Mouse (Mus musculus) gastrocnemius, postnatal 4 days (tissue): Measurements from ENCODE around the gene Prkcb. TPM values are rescaled to one million over a fixed set of nuclear protein-coding genes. Genes with fewer than 3 reads are reported as not detected.

Source experiments
- DNase-seq, 2 experiments: peaks; one replicate each; pipeline ENCODE4 v3.0.0; 2021 to 2022; ENCODE audit warnings: low spot score in 2 of 2, mixed read lengths in 2 of 2
- total RNA-seq, 2 experiments: library from RNA; stranded (reverse); gene quantifications; 2 replicates each; pipeline ENCODE4 v1.2.3; 2021

Prkcb gene
- total RNA-seq, 2 experiments from 2014 or later: 4.4 to 5.8 TPM

DNA sequence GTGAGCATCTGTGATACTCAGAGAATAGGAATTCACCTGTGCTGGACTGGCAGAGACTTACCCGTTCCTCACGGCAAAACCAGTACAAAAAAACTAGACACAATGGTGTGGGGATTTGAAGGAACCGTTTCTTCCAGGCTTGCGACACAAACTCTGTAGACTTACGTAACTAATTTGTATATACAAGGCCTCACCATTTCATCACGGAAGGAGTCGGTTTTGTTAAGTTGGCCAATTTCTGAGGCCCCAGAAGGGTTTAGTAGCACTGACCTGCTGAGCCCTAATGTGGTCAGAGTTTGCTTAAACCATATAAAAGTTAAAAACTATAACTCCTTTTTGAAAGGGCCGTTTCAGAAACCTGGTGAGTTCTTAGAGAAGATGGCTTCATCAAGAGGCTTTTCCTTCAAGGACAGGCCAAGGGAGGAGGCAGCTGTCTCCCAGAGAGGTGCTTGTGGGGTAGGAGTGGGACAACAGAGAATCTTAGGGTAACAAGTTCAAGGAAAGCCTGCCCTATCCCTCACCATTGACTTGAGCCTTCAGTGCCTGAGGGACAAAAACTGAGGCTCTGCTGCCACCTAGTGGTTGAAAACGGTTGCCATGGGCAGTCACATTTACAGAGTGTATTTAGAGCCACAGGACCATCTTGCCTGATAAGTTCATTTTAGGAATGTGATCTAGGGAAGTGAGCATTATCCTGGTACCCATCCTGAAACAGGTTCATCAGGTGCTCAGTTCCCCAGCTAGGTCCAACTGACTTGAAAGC, 170.8 kb downstream of the Prkcb start:
- peak; percentile 67 to 76 for DNase-seq

DNA sequence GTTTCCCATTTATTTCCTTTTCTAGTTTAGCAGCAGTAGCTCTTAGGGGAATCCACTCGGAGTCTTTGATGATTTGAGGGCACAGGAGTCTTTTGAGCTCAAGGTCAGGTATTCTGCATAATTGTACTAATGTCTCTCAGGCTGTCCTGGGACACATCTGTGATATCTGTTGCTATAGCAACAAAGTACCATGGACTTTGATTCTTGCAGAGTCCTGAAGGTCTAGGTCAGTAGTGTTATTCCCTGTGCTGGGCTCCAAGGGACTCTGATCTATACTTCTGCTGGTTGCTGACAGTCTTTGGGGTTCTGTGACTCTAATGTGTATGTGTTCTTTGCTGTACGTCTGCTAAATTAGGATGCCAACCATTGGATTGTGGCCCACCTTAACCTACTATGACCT, 171.5 kb downstream of the Prkcb start:
- DNase-seq: no peak

DNA sequence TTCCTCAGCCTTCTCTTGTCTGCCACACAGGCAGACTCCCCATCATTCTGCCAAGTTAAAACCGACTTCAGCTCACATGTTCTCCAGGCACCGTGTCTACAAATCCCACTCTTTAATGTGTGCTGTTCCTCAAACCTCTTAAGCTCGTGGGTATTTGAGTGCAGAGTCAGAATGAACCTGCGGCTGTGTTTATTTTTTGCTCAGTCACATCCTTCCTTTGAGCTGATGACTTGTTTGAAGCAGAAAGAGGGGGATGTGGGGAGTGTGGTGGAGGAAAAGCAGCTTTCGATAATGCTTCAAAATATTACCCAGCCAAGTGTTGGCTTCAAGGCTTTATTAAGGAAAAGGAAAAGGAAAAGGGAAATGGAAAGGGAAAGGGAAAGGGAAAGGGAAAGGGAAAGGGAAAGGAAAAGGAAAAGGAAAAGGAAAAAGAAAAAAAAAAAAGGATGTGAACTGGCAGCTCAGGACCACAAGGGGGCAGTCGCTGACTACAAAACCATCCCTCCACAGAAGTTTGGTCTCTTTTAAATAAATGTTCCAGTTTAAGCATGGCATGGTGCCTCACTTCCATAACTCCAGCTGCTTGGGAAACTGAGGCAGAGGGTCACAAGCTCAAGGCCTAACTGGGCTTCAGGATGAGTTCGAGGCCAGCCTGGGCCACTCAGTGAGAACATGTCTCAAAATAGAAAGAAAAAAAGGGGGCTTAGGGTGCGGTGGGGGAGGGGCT, 177.4 kb downstream of the Prkcb start:
- DNase-seq: no peak

DNA sequence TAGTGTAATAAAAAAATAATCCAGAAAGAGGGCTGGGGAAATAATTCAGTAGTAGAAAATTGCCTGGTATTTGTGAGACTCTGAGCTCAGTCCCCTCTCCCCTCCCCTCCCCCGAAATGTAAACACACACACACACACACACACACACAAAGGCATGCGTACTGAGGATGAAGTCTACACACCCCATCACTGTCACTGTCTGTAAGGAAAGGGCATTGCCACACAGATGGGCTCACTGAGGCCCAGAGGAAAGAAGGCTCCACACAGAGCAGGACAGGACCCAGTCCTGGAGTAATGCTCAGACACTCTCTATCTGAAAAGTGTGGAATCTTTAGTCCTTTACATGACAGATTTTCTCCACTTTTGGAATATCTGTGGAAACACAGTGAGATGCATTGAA, 178.2 kb downstream of the Prkcb start:
- DNase-seq: no peak

DNA sequence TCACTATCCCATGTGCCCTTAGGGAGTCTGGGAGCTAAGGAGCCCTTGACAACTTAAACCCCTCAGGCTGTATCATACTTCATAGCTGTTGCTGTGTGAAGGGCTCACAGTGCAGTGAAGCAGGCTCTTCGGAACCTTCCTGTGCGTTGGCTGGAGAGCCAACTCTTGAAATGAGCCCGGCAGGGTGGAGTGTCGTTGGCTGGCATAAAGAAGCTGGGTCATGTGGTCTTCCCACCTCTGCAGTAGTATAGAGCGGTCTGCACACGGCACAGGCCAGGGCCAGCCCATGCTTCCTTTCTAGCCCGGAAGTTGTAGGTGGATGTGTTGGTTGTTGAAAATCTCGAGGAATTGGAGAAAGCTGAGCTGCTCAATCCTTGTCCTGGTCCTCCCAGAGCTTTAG, 179.3 kb downstream of the Prkcb start:
- no peak for DNase-seq

DNA sequence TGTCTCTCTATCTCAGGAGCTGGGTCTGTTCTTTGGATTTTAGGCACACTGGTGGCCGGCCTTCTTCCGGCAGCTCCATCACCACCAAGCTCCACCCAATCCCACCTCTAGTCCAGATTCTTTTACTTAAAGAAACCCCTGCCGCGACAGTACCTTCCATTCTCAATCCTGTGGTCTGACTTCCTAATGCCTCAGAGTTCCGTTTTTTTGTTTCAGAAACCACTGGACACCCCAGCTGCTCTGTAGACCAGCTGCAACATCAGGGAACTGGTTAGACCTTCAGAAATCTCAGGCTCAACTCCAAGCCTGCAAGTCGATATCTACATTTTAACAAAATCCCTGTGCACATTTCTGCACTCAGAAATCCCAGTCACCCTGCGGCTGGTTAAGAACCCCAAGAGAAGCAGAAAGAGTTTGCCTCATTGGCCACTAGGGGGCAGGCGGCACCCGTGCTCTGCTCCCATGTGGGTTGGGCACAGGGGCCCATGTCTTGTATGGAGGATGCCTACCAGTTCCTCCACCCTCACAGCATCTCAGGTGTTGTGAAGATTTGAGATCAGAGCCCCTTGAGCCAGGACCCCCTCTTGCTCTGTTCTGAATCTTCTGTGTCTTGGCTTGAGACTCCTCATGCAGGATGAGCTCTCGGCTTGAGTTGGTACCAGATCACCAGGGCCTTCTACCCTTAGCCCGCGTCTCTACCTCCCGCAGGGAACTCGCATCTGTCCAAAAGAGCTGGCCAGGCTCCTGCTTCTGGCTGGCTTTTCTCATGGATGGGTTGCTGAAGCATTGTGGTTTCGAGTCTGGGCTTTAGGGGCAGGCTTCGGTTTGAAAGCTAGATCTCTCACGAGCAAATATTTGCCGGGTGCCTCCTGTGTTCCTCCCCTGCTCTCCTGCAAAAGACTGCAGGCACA, 182.1 kb downstream of the Prkcb start:
- peak; percentile 32 to 53 for DNase-seq

DNA sequence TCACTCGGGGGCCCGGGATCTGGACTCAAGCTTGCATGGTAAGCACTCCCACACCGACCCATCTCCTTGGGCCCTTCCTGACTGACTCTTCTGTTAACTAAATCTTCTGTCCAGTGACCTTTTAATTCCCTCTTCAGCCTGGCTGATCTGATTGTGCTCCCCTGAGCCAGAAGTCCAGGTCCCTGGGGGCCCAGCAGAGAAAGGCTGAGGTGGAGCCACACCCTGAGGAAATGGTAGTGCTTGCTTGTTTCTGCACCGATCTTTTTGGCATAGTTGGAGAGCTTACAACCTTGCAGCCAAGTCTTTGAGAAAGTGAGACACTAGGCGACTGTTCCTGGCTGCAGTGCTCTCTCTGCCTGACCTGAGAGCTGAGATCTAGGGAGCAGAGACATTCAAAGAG, 183.7 kb downstream of the Prkcb start:
- DNase-seq: no peak

DNA sequence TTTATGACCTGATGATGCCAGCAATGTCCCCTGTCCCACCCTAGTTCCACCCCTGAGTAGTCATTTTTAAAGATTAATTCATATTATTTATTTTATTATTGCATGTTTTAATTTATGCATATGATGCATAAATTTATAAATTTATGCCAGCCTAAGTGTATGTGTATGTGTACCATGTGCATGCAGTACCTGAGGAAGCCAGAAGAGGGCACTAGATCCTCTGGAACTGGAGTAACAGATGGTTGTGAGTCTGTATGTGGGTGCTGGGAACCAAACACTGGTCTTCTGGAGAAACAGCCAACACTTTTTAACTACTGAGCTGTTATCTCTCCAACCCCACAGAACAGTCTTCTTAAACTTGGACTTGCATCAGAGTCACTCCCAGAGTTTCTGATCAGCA, 186.5 kb downstream of the Prkcb start:
- no peak for DNase-seq

DNA sequence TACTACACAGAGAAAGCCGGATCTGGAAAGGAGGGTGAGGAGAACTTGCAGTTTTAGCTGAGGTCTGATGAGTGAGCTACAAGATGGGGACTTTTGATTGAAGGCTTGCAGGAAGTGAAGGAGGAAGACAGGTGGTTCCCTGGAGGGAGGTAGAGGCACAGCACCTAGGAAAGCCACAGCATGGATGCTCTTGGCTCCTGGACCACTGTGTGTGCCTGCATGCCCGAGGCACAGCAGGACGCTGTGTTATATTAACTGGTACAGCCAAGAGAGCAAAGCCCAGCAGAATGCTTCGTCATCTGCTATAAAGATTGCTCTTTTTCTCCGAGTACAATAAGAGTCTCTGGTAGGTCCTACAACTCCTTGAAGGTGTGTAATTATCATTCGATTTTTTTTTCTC, 188.1 kb downstream of the Prkcb start:
- no peak for DNase-seq

DNA sequence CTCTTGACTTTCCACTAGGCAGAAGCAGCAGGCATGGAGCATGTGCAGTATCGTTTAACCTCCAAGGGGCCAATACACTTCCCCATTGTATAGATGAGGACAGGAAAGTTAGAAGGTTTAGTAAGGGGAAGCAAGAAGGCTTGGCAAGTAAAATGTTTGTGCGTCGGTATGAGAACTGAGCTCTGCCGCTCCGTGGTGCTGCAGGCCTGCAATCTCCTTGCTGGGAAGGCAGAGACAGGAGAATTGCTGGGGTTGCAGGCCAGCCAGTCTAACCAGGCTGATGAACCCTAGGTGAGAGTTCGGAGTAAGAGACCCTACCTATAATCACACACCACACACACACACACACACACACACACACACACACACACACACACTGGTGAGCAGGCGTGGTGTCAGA, 188.6 kb downstream of the Prkcb start:
- DNase-seq: no peak

DNA sequence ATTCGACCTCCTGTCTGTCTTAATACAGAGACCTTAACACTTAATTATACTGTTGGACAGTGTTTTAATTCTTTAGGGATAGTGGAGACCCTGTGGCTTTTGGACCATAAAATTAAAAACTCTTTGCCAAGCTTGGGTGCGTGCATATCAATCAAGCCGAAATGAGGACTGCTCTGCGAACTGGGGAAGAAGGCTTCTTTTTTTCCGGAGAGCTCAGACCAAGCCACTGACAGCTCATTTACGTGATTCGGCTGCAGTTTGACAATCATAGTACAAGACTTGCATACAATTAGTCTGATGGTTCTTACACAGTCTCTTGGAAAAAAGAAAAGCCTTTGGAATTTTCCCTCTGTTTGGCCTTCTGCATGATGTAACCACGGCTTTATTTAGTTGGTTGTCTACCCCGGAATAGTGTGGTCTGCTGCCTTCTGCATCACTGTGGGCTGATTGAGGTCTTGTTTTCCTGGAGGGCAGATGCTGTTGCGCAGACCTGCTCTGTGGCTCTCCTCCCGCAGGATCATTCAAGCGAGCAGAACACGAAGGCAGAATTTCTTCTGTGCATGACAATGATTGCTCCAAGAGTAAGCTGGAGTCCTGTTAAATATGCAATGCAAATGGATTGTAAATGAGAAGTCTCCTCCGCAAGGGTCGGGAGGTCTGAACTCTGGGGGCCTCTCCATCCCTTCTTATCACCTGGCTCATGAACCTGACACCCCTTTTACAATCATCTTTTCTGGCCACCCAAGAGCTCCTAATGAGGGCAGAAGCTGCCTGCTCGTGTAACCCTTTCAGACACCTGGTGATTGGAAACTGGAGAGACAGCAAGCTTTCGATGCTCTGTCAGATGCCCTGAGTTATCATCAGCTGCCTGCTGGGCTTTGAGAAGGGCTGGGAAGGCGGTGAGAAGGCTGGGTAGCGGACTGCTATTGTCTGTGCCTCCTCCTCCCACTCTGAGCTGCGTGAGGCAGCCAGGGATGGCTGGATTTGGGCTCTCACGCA, 189.3 kb downstream of the Prkcb start:
- DNase-seq: no peak

DNA sequence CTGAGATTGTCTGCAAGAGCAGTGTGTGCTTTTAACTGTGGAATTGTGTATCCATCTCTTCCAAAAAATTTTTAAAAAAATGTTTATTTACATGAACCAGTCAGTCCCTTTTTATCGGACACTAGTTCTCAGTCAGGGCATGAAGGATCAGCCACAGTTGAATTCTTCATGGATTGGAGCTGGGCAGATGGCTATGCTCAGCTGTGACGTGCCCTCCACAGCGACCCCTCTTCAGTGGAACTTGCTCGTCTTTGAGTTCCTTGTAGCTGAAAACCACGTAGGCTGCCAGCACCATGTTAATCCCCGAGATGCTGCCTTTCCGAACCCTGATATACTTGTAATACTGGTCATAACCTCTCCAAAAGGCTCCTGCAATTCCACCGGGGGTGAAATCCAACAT, 195.4 kb downstream of the Prkcb start:
- DNase-seq: no peak

DNA sequence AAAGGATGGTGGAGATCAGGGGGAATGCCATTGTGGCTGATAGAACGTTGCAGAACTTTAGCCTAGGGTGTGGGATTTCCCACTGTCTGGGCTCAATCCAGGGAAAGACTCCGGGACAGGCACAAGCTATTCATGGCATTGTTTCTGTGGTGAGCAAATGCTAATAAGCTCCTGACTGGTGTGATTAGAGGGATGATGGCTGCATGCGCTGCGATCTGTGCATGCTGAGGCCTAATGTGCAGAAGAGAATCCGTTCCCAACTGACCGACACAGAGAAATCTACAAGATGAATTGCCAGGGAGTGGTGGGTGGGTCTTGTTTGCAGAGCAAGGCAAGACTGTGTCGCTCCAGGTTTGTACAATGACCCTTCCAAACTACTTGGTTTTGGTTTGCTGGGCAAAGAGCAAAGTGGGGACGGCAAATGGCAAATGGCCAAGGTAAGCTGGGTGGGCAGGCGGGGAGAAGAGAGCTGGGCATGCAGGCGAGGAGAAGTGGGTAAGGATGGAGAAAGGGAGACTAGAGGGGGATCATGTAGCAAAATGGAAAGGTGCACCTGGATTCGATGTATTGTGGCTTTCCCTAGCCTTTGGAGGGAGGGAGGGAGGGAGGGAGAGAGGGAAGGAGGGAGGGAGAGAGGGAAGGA, 199.5 kb downstream of the Prkcb start:
- DNase-seq: no peak

DNA sequence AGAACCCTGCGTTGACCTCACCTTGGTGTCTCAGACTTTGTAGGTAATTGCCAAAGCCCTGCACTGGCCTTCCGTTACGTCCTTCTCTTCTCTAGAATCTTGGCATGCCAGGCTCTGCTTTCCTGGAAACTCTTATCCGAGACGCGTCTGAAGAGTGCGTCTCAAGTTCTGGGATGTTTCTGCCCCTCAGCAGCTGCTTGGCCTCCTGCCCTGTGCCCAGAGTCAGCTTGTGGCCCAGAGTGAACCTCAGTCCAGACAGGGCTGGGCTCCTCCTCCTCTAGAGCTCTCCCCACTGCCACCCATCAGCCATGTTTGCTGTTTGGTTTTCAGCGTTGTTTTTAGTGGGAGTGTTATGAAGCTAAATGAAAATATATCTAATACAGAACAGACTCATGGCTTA, 203.5 kb downstream of the Prkcb start:
- peak in 1 of 2 experiments; percentile 45 for DNase-seq

DNA sequence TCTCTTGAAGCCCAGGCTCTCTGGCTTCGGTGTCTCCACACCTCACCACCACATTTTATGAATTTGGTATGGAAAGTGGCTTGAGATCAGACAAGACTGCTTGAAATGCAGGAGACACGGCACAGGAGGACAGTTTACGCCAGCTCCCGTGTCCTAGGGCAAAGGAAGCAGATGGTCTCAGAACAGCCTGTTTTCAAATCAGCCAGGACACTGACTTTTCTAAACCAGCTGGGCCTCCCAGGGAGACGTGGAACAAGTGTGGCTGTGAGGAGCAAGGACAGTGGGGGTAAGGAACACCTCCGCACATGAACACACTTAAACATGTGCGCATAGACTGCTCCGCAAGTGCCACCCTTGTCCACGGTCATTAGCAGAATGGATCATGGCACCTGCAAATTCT, 204.4 kb downstream of the Prkcb start:
- DNase-seq: no peak

DNA sequence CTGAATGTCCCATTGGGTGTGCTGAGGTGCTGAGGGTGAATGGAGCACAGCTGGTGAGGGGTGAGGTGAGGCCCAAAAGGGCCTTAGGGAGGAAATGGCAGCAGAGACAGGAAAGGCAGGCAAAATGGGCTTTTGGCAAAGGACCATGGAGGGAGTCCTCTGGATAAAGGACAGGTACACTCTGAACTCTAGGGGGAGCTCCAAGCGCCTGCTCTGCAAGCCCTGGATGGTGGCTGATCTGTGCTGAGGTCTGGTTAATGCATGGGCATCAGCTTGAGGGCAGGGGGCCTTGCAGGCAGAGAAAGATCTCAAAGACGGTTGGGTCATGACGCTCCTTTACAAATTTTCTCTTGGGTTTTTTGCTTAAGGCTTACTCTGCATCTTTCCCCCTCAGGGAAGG, 205.5 kb downstream of the Prkcb start:
- DNase-seq: peak in 1 of 2 experiments; percentile 15

DNA sequence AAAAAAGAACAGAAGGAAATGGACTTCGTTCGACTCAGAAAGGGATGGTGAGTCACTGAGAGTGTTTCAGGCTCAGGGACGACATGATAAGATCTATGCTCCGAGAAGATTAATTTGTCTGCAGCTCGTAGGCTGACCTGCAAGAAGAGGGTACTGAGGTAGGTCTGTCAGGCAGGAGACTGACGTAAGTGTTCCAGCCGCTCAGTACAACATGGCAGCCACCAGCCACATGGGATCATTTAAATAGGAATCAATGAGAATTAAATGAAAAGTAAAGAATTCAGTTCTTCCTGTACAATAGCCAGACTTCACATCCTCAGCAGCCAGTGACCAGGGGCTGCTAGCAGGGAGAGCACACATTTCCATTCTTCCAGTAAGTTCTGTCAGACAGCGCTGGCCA, 209.0 kb downstream of the Prkcb start:
- no peak for DNase-seq

DNA sequence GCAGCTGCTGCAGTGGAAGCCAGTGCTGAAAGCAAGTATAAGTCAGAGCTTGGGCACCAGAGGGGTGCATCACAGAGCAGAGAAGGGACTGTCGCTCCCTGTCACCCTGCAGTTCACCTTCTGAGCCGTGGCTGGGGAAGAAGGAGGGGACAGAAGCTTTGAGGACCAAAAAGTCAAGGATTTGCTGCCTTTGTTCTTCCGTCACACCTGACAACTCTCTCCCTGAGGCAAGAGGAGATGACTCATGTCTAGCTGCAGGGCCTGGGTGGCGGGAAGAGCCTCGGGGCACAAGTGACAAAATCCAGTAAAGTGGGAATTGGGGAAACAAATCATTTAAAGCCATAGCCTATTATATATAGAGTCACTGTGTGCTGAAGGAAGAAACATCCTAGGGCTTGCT, 209.9 kb downstream of the Prkcb start:
- DNase-seq: no peak

DNA sequence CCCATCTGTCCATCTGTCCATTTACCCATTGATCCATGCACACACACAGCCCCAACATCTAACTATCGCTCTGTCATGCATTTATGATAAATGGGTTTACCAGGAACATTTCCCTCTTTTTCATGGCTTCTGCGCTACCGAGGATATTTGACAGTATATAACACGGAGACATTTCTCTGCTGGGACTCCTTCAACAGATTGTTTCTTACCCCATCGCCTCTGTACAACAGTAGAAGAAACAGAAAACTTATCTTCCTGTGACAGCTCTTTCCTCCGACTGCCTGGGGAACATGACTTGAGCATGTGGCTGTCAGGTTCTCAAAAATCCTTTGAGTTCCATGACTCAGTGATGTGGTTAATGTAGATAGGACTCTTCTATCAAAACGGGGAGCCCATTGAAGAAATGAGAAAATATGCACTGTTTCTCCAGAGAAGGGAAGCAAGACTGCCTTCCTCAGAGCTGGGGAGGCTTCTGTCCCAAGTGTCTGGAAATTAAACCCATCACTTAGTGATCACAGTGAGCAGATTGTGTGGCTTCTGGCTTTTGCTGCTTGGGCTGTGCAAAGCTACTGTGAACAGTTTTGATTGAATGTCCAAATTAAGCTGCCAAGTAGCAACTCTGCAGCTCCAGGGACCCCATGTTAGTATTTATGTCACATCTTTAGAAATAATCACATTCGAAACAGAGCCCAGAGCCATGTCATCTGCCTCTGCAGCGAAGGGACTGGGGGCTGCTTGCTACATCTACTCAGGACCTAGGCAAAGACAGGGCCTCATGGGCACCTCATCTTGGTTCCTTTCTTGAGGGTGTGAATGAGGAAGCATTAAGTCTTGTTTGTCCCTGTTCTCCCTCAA, 211.4 kb downstream of the Prkcb start:
- DNase-seq: no peak
